Mouse (Mus musculus) NIH3T3 (cell line): ENCODE data around the gene Sod2.
A peak's percentile ranks its signal among the peaks of the same experiment; 100 is the strongest.
"Not testable (repeated sequence)": the region's sequence is repeated elsewhere in the genome, so short reads cannot be mapped to it uniquely, and the experiment has no call there.

ENCODE experiments used
- DNase-seq: peaks from one replicate; pipeline ENCODE4 v3.0.0-alpha.2; 2012; ENCODE audit warnings: low read depth

Gene Sod2

DNA sequence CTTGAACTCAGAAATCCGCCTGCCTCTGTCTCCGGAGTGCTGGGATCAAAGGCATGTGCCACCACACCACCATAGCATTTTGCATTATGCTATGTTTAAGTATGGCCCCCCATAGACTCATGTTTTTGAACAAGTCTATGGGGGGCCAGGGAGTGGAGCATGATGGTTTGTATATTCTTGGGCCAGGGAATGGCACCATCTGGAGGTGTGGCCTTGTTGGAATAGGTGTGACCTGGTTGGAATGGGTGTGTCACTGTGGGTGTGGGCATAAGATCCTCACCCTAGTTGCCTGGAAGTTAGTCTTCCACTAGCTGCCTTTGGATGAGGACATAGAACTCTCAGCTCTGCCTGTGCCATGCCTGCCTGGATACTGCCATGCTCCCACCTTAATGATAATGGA, at the start of gene Sod2:
Sod2 (plus strand) TSS at position 301 of the 400 bp plus-strand sequence.
- DNase-seq = not testable (repeated sequence)

- DNase-seq = not testable (repeated sequence)
These were observed 47.3 kb upstream of the Sod2 start for GRCm38 (mm10) chr17:12959377-12959776.

DNA sequence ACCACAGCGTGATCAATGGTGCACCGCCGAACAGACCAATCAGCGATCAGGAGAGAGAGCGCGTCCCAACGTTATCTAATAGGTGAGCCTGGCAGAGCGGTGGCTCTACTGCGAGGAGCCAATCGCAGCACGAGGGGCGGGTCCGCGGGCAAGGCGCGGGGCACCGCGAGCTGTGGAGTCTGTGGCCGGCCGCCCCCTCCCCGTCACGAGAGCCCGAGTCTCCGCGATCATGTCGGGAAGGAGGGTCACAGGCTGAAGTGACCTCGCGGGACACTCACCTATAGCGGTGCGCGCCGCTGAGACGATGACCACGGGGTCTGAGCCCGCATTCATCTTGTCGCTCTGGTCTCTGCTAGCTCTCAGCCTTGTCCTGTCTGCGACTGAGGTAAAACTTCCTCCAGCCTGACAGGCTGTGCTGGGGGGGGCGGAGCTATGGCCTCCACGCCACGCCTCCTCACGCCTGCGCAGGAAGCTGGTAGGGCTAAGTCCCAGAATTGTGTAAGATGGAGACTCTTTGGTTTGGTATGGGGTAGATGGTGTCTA, 46.2 kb upstream of the Sod2 start, which contains the start of gene Acat2:
Acat2 (minus strand) TSS at position 417 of the 543 bp plus-strand sequence.
- peak; percentile 97 for DNase-seq

DNA sequence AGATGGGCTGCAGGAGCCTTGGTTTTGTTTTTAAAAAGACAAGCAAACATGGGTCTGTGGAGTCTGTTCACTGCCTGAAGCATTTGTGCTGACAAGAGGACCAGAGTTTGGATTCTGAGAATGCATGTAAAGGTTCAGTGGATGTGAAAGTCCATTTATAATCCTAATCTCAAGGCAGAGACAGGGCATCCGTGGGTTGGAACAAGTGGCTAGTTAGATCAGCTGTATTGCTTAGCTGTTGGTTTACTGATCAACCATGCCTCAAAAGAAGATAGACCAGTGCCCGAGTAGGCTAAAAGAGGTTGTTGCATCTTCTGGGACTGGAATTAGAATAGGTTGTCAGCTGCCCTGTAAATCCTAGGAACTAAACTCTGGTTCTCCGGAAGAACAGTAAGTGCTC, 43.2 kb upstream of the Sod2 start:
- DNase-seq = no peak

GRCm38 (mm10) chr17:12967173-12967572, 39.5 kb upstream of the Sod2 start:
- no peak for DNase-seq

- DNase-seq = no peak
These were observed 32.8 kb upstream of the Sod2 start for GRCm38 (mm10) chr17:12973851-12974250.

- no peak for DNase-seq
These were observed 28.1 kb upstream of the Sod2 start for GRCm38 (mm10) chr17:12978546-12978945.

DNA sequence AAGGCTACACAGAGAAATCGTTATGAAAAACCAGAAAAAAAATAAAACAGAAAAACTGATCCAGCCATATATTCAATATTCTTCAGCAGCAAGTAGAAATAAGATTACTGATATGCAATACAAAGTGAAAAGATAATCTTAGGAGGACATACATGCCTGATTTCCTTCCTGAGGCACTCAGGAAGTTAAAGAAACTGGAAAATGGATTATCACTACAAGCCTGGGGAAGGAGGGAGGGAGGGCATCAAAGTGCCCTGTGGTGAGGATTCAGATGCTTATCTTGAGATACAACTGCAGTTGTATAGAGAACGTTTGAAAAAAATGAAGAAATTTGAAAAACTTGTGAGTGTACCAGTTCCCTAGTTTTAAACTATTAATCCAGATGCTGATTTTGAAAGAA, 22.7 kb upstream of the Sod2 start:
- no peak for DNase-seq

GRCm38 (mm10) chr17:12988096-12988495, 18.6 kb upstream of the Sod2 start:
- DNase-seq = peak; percentile 27

DNA sequence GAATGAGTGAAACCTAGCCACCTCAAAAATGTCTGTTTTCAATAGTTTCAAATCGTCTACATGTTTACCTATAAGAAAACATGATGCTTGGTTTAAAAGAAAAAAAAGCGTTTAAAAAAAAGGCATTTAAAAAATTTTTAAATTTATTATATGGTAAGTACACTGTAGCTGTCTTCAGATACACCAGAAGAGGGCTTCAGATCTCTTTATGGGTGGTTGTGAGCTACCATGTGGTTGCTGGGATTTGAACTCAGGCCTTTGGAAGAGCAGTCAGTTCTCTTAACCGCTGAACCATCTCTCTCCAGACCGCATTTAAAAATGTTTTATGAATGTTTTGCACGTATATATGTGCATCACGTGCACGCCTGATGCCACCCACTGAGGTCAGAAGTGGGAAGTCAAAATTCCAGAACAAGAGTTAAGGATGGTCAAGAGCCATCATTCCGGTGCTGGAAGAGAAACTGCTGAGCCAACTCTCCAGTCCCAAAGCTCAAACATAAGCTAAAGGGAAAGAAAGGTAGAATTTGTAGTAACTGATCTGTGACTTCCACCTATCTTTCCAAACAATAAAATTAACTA, 16.0 kb upstream of the Sod2 start:
- DNase-seq = peak; percentile 44

GRCm38 (mm10) chr17:12991194-12991634, 15.4 kb upstream of the Sod2 start:
- DNase-seq = peak; percentile 50

- DNase-seq = peak; percentile 91
These were observed 14.8 kb upstream of the Sod2 start for GRCm38 (mm10) chr17:12991635-12992358.

DNA sequence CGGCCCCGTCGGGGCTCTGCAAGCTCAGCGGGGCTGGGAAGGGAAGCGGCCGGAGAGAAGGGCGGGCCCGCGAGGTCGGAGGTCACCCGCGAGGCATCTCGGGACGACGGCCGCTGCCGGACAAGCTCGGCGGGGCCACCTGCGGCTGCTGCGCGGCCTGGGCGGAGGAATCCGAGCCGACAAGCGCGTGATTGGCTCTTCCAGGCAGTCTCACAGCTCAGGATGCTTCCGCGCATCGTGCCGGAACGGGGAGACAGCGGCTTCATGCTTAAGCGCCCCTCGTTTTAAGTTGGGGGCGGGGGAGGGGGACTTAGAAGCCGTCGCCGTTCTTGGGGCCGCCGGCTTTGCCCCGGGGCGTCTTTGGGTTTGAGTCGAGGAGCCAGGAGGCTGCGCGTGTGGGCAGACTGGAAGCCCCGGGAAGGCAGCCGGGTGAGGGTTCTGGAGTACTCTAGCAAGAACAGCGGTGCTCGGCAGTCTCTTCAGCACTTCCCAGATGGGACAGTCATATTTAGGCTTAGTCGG, 14.1 kb upstream of the Sod2 start:
- peak; percentile 97 for DNase-seq

DNA sequence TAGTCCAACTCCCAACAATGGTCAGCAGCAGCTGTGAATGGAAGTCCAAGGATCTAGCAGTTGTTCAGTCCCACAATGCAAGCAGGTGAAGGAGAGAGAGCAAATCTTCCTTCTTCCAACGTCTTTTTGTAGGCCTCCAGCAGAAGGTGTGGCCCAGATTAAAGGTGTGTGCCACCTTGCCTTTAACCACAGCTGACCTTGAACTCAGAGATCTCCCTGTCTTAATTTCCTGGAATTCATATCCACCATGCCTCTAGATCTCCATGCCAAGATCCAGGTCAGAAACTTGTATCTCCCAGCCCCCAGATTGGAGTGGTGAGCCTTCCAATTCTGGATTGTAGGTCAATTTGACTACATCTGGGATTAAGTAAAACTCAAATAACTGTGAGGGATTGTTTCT, 12.6 kb upstream of the Sod2 start, which contains the start of gene Wtap:
Wtap (minus strand) TSS at position 101 of the 400 bp plus-strand sequence.
- no peak for DNase-seq

- DNase-seq = peak; percentile 81
These were observed 10.3 kb upstream of the Sod2 start for GRCm38 (mm10) chr17:12996345-12996744.

DNA sequence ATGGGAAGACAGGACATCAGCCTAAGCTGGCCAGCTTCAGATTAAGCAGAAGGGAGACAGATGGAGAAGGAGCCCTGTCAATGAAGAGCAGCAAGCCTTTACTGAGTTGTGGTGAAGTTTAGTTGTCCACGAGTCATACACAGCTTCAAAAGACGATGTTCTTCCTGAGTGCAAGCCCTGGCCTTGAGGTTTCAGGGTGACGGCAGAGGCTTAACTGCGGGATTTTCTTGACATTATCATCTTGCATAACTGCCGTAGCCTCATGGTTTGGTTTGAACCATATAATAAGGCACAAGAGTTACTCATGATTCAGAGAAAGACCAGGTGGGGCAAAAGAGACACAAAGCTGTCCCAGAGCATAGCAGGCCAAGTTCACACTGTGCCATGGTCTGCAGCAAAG, 8.8 kb upstream of the Sod2 start:
- no peak for DNase-seq

- no peak for DNase-seq
These were observed 7.6 kb upstream of the Sod2 start for GRCm38 (mm10) chr17:12999069-12999468.

DNA sequence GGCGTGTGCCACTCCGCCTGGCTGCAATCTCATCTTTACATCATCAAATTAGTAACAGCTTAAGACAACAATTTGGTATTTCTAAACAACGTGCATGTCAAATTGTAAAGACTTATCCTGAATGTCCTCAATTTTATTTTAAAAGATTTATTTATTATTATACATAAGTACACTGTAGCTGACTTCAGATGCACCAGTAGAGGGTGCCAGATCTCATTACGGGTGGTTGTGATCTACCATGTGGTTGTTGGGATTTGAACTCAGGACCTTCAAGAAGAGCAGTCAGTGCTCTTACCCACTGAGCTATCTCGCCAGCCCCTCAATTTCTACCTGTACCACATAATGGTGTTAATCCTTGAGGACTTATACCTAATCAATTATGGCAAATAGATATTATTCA, 4.4 kb upstream of the Sod2 start:
- not testable (repeated sequence) for DNase-seq

- not testable (repeated sequence) for DNase-seq
These were observed 2.2 kb upstream of the Sod2 start for GRCm38 (mm10) chr17:13004436-13004835.

DNA sequence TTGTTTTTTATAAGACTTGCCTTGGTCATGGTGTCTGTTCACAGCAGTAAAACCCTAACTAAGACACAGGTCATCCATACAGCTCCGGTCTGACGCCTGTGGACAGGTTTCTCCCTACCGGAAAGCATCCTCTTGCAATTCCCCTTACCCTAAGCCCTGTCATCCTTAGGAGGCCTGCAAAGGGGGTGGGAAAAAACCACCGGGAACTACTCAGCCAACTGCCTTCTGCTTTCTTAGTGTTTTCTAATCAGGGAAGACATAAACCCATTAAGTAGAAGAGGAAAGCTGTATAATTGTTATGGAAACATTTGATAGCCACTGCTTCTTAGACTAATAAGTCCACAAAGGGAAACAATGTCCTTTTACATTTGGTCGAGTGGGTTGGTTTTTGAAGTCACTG, 338 bp downstream of the Sod2 start:
- peak; percentile 8 for DNase-seq

- DNase-seq = peak; percentile 99
These were observed 1.2 kb downstream of the Sod2 start for GRCm38 (mm10) chr17:13007730-13008425.

GRCm38 (mm10) chr17:13008528-13008927, 1.9 kb downstream of the Sod2 start:
- DNase-seq = no peak
